Mouse (Mus musculus) urinary bladder, postnatal 10 days (tissue): Measurements from ENCODE around the gene Lrrc43.
"Not testable (repeated sequence)": the region's sequence is repeated elsewhere in the genome, so short reads cannot be mapped to it uniquely, and the experiment has no call there.

Source experiments
- DNase-seq: peaks from one replicate; pipeline ENCODE4 v3.0.0; 2022; ENCODE audit warnings: low spot score

Gene Lrrc43

DNA sequence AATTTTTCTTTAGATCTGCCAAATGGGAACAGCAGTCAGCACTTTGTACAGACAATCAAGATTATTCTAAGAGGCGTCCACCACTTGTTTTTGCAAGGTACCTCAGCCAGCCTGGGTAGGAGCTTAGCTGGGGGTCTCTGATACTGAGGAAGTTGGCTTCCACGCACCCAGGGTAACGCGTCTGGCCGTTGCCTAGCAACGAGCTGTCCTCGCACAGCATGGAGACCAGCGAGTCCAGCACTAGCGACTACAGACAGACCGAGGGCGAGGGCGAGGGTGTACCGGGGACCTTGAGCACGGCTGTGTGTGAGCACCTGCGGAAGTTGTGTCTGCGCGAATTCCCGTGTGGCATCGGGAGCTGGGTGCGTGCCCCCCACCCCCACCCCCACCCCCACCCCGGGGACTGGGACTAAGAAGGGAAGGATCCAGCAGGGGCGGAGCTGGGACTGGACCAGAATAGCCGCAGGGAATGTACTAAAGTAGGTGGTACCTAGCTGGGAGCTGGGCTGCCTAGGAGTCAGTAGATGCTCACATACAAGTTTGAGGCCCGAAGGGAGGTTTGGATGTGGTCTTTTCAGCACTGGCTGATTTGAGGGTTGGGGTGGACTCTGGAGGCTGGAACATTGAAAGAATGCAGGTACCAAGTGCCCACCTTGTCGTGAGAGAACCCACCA lies at the start of gene Lrrc43, which contains the start of gene Il31:
Lrrc43 (plus strand) TSS at position 194 of the 674 bp plus-strand sequence.
Il31 (minus strand) TSS at position 378 of the 674 bp plus-strand sequence.
- no peak for DNase-seq

DNA sequence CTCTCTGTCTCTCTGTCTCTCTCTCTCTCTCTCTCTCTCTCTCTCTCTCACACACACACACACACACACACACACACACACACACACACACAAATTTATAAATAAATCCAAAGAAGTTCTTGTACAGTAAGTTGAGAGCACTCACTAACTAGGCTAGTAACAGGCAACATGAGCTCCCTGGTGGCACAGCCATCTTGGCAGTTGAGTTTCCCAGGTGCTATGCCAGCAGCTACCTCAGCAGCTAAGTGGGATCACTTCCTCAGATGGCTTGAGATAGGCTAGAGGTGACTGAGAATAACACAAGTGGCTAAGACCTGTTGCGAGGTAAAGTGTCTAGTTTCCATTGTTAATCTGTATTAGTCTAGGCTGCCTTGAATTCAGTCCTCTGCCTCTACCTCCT lies 49.8 kb upstream of the Lrrc43 start:
- DNase-seq = no peak

DNA sequence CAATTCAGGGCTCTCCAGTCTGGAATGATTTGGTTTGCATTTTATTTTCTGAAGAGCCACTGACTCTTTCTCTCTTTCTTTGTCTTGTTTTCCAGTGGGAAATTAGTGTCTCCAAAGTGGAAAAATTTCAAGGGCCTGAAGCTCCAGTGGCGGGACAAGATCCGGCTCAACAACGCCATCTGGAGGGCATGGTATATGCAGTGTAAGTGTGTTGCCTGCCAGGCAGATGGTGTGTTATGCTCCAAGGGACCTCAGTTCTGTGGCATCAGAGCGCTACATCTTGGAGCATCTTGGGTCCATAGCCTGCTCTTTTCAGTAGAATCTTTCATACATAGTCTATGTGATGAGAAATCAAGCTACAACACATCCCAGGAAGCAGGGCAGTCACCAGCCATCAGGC lies 49.2 kb upstream of the Lrrc43 start:
- no peak for DNase-seq

DNA sequence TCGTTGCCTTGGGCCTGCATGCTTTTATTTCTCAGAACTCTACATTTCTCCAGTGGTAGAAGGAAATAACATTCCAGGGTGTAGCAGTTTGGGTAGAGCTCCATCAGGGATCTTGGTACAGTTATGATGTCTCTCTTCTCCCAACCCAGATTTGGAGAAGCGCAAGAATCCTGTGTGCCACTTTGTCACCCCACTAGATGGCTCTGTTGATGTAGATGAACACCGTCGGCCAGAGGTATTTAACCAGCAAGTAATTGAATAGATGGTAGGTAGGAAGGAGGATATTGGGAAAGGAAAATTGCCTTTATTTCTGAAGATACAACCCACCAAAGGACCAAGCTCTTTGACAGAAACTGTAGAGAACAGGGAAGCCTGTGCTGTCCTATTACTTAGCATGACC lies 48.4 kb upstream of the Lrrc43 start:
- no peak for DNase-seq

DNA sequence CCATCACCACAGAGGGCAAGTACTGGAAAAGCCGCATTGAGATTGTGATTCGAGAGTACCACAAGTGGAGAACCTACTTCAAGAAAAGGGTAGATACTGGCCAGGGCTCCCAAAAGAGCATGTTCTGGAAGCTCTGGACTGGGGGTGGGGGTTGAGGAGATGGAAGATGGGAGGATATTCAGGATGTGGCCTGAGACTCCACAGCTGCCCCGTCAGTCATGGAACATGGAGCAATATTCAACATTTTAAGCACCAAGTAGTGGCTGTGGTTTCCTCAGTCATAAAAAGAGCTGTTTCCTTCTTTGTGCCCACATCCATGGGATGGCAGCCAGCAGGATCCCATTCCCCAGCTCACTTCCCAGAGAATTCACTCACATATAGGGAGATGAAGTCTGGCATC lies 46.8 kb upstream of the Lrrc43 start:
- DNase-seq = no peak

DNA sequence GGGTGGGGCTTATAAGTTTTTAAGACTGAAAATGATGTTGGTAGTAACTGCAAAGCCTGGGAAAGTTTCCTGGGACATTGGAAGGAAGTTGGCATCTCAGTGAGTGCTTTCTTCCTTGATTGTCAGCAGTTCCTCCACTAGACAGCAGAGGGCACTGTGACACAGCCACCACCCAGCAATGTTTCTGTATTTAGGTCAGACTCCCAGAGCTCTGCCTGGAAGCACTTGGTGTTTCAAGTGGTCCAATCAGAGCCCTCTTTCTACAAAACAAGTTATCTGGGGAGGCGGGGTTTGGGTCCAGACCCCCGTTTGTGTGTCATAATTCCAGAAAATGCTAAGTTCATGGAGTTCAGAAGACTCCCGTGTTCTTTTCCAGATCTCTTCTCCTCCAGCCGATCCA lies 45.0 kb upstream of the Lrrc43 start:
- DNase-seq = no peak

DNA sequence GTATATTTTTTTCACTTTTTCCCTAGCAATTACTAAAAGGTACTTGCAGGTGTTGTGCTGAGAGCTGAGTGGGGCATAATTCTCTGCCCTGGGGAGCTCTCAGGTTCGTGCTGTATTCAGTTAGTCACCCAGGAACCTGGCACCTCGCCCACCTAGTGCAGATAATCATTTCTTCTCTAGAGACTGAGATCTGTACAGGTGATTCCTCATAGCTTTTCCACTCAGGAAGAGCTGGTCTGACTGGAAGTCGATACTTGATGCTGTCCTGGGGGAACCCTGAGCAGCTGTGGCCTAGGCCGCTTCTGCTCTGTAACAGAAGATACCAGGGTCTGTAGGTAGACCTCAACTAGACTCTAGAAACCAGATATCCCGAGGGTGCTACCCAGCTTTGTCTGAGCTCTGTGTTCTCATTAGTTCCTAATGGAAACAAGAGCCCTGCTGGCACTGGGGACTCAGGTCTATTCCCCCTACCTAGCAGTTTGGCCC lies 44.2 kb upstream of the Lrrc43 start:
- DNase-seq = no peak

DNA sequence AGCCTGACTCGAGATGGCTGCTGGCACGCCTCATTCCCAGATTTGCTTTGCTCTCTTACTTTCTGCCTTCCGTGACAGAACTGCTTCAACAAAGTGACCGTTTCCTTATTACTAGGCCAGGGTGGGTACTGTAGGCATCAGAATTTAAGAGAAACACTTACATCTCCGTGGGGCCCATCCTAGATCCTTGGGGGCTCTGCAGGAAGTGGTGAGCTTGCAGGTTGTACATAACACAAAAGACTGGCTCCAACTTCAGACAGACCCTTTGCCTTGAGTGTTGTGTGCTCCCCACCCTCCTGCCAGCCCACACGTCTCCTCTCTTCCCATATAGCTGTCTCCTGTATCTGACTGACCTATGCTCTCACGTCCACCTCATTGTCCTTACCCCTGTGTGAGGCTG lies 37.2 kb upstream of the Lrrc43 start:
- no peak for DNase-seq

DNA sequence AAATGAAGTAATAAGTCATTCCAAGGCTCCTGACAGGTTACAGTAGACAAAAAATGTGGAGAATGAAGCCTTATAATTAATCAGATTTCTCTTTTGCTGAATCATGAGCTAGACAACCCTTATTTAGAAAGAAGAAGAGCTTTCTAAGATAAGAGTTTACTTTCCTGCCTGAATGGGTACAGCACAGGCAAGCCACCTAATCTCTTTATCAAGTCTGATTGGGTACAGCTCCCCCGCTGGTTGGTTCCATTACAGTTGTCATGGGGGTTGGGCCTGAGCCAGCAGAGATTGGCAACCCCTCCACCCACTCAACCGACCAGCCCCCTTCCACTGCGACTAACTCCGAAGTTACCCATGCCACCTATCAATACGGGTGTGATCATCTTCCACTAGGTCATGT lies 27.7 kb upstream of the Lrrc43 start:
- no peak for DNase-seq

DNA sequence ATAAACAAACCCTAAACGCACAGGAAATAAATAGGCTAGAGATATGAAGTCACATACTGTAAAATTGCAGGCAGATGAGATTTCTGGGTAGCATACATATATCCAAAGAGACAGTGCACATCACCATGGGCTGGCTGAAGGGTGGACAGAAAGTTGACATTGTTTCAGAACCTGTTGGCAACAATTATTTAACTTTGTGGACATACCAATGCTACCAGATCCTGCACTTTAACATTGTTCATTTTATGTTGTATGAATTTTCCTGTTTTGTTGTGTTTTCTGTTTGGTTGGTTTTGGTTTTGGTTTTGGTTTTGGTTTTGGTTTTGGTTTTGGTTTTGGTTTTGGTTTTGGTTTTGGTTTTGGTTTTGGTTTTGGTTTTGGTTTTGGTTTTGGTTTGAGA lies 24.5 kb upstream of the Lrrc43 start:
- DNase-seq = no peak

DNA sequence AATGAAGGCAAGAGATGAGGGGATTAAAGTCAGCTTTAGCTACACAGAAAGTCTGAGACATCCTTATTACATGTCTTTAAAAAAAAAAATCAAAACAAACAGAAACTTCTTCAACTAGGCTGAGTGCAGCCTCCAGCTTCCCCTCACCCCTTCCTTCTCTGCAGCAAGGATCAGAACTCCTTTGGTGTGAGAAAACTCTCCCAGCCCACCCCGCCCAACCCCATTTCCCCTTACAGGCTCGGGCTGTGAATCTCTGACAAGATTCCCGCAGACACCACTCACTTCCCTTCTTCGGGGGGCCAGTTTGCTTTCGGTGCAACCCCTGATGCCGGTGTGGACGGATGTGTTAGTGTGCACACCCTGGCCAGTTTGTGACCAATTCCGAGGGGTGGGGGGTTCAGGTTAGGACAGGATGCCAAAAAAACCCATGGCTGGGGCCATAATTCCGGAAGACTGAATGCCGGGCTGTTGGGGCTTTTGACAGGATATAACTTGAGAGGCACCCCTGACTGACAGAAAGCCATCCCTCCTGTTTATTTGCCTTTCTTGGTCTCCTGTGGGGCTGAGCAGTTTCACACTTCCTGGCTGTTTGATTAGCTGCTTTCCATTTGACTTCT lies 18.2 kb upstream of the Lrrc43 start:
- no peak for DNase-seq

DNA sequence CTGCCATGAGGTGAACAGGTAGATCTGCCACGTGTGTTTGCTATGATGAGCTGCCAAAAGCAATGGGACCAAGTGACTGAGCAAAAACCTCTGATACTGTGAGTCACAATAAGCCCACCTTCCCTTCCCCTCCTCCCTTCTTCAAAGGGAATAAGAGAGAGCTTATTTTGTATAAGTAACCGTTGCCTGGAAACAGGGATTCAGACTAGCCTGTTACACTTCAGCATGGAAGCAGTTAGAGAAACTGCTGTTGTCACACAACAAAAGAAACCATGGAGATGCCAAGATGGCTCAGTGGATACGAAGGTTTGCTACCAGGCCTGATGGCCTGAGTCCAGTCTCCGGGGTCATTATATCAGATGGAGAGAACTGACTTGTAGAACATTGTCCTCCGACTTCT lies 15.3 kb upstream of the Lrrc43 start:
- no peak for DNase-seq

DNA sequence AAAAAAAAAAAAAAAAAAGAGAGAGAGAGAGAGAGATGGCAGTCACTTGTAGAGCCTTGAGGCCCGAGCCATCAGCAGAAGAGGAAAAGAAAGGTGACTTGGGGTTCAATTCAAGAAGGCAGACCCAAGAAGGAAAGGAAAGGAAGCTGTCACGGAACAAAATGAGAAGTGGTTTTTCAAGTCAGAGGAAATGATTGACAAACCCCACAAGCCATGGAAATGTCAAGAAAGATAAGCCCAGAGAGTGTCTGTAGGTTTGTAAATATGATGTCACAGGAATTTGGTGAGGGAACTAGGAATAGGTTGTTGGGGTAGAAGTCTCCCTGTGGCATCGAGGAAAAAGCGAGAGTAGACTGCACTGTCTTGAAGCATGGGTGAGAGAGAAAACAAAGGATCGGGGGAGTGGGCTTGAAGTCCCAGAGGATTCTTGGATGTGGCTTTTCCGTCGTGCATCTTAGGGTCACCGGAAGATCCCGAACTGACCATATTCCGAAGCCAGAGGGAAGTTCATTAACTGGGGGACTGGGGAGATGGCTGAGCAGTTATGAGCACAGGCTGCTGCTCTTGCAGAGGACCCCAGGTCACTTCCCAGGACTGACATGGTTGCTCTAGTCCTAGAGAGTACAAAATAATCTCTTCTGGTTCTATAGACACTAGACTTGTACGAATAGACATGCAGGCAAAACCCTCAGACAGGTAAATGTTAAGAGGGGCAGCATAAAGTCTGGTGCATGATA lies 1.3 kb upstream of the Lrrc43 start:
- DNase-seq = no peak

DNA sequence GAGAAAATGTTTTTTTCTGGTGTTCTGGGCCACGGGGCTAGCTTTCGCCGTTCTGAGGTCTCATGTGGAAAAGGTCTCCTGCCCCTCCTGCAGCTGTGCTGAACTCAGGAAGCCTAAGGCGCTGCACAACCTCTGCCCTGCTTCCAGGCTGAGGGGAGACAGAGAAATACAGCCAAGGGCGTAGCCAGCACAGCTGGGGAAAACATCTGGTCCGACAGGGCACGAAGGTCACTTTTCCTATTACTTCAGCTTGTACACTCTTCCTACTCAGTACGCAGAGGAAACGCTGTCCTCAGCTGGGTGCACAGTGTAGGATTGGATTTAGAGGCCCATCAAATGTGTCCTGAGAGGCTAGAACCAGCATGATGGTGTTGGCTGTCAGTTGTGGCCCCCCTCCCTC lies 830 bp downstream of the Lrrc43 start:
- no peak for DNase-seq

DNA sequence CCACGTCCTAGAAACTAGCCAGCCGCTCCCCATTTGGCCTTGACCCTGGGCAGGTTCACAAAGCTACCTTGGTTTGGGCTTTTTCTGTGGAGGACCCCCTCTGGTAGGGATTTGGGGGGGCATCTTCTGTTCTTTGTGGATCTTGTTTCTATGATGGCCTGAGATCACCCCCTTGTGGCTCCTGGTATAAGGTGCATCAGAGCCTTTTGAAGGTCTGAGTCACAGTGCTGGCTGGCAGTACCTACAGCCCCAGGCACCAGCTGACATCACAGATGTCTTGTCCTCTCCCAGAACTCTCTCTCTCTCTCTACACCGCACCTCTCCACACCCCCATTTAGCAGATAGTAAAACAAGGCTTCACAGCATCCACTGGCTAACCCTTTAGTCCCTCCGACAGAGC lies 10.6 kb downstream of the Lrrc43 start:
- DNase-seq = no peak

DNA sequence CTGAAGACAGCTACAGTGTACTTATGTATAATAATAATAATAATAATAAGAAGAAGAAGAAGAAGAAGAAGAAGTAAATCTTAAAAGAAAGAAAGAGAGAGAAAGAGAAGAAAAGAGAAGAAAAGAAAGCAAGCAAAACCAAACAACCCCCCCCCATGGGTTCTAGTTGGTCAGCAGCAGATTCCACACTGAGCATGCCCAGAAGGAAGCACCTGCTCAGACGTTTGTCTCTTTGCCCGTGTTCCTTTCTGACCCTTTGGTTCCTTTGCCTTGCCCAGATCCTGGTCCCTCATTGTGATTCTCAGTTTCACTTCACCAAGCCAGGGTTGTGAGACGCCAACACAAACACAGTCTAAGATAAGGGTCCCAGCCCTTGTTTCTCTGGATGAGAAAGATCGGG lies 12.9 kb downstream of the Lrrc43 start:
- no peak for DNase-seq

DNA sequence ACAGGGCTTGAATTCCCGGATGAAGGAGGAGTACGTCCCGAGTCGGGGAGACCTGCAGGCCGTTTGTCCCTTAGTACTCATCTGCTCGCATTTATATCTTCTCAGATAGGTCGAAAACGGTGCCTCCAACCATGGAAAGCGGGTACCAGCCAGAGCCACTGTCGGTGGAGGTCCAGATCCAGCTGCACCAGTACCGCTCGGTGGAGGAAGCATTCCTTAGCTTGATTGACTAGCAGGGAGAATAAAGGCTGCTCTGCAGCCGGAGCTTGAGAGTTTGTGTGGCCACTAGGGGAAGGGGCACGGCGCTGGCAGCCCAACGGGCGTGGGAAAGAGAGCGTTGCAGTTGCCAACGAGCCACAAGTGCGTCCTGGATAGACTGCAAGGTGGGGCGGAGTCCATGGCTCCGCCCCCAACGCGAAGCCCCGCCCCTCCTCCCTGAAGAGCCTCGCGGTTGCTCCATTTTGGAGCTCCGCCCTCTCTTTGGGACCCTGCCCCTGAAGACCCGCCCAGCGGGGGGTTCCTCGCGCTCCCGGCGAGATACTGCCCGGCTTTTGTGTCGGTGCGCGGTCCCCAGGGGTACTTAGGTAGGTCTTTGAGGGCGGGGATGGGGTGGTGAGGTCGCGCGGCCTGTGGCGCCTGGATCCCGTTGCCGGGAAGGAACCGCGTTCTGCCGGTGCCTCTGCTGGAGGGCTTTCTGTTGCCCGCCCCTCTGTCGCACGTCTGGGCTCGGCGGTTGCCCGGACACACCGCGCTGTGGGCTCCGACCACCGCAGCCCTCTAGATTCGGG lies 19.0 kb downstream of the Lrrc43 start:
- no peak for DNase-seq

DNA sequence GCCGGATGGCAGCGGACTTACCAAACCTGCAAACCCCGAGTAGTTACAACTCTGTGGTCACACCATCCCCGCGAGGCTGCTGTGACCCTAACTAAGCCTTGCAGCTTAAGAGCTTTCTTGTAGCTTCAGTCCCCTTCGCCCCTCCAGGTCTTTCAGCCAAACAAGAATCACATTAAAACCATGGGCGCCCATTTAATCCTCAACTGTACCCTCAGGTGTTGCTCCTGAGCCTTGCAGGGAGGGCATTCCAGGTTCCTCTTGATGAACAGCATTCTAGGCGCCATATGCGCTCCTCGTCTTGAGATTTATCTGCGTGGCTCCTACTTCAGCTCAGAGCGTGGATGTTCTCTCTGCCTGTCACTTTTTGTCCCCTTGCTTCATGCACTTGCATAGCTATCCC lies 19.8 kb downstream of the Lrrc43 start:
- no peak for DNase-seq

DNA sequence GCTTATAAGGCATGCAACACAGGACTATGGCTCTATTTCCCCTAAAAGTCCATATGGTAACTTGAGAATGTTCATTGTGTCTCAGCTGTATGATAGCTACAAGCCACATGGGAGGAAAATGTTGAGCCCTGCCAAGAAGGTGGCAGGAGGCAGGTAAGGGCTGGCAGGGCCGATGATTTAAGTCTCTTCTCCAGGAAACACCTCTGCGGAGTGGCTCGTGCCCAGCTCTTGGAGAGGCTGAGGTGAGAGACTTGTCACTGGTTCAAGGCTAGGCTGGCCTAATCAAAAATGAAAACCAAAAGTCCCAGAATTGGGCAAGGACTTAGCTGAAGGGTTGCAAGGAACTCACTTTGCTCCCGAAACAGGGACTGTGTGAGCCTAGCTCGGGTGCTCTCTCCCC lies 21.1 kb downstream of the Lrrc43 start, which contains the start of gene B3gnt4:
B3gnt4 (plus strand) TSS at position 301 of the 400 bp plus-strand sequence.
- no peak for DNase-seq

DNA sequence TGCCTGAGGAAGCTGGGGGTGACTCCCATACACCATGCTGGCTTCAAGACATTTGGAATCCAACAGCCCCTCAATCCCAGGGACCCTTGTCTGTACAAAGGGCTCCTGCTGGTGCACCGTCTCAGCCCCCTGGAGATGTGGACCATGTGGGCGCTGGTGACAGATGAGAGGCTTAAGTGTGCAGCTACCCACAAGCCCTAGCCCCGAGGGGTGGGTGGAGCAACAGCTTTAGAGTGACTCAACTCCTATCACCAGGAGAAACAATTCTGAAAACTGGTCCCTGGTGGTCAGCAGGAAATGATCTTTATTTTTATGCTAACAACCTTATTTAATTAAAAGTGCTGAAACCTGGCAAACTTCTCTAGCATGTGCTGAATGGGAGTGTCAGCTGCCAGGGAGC lies 22.3 kb downstream of the Lrrc43 start:
- DNase-seq = not testable (repeated sequence)

DNA sequence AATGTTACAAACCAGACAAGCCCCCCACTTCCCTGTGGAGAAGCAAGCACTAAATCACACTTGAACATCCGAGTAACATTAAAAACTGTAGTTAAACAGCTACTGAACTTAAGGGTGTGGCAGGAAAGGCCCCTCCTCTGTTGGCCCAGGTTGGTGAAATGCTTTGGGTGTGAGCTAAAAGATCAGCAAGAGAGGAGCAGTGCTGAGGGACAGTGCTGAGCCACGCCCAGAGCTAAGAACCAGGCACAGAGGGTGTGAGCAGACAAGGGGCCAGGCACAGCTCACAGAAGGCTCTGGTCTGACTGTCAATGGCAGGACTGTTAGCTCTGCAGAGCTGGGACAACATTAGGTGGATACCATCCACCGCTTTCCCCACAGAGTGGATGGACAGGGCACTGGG lies 23.0 kb downstream of the Lrrc43 start:
- no peak for DNase-seq

DNA sequence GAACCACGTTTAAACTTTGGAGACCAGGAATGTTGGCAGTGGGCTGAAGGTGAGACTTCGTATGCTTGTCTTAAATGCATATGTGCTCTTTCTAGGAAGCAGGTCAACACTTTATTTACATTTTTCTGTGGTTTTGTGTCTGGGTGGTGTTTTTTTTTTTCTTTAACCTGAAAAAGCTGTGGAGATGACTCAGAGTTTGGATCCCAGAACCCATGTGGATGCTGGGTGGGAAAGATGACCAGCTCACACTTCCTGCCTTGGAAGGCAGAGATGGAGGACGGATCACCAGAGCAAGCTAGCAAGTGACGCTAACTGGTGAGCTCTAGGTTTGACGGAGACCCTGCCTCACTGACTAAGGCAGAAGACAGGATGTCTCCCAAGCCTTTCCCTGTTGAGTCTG lies 25.8 kb downstream of the Lrrc43 start:
- DNase-seq = no peak
